10 mouse cellular contexts compared by ENCODE assay signal in genomic region chr6:128996054-128996767, GRCm38 (mm10). TPM values are rescaled to one million over a fixed set of nuclear protein-coding genes. Genes with fewer than 3 reads are reported as not detected.
DNase-seq lines count a peak whose midpoint lies in the region; ATAC-seq and TF ChIP-seq lines count a peak whose summit lies in the region.
"Had no signal": no experiment of that assay in that cellular context is flagged by ENCODE, and none has a peak within 500 bp of the region (broad histone marks: within the 10 kb centered on the region; RNA-seq: fewer than 3 reads in every experiment).

No protein-coding gene starts in this region.

- no peak for TF ChIP-seq EP300 in liver, postnatal 0 days (IDR thresholded peaks at IDR 0.05; ENCODE audit: low read depth)

- TF ChIP-seq CTCF in liver, postnatal 0 days (IDR thresholded peaks at IDR 0.05; ENCODE audit: low read depth) = no peak

- peak overlapping the region; percentile 50 for H3K4me2 ChIP-seq in liver, postnatal 0 days (ENCODE audit: low read depth, low read length)
- H3K4me2 ChIP-seq: embryonic facial prominence, embryonic 12.5 days had no signal

- H3K27me3 ChIP-seq in heart, embryonic 10.5 days (ENCODE audit: insufficient read depth, poor library complexity, severe bottlenecking) = no peaks in the 10 kb centered on the region
- H3K27me3 ChIP-seq in liver, postnatal 0 days (ENCODE audit: insufficient read depth, low read length) = no peaks in the 10 kb centered on the region
- H3K27me3 ChIP-seq: embryonic facial prominence, embryonic 12.5 days had no signal

- no peaks in the 10 kb centered on the region for H3K36me3 ChIP-seq in heart, embryonic 10.5 days
- no peaks in the 10 kb centered on the region for H3K36me3 ChIP-seq in liver, postnatal 0 days (replicated peaks; ENCODE audit: insufficient read depth, low read length)
- H3K36me3 ChIP-seq: embryonic facial prominence, embryonic 12.5 days had no signal

- 0 out of 2 replicates have a peak overlapping the region, but pooled peaks have one; percentile 26 for H3K9ac ChIP-seq in liver, postnatal 0 days (replicated peaks)
- H3K9ac ChIP-seq: embryonic facial prominence, embryonic 12.5 days had no signal

- peaks cover 5% of the 10 kb centered on the region; the same call in 1 of the 2 replicates for H3K4me1 ChIP-seq in heart, embryonic 10.5 days
- peaks cover 14% of the 10 kb centered on the region for H3K4me1 ChIP-seq in liver, postnatal 0 days (ENCODE audit: insufficient read depth)

- intact Hi-C loops in left cerebral cortex, postnatal 25 days (cut with DNase I) = no loop called here

- H3K4me3 ChIP-seq in heart, embryonic 10.5 days = no peak overlapping the region
- peak overlapping the region; percentile 15; the same call in 1 of the 2 replicates for H3K4me3 ChIP-seq in liver, postnatal 0 days (ENCODE audit: low read depth, low read length)
- H3K4me3 ChIP-seq: embryonic facial prominence, embryonic 12.5 days had no signal

- H3K27ac ChIP-seq in heart, embryonic 10.5 days = 0 out of 2 replicates have a peak overlapping the region, but pooled peaks have one; percentile 22
- peak overlapping the region; percentile 46 for H3K27ac ChIP-seq in liver, postnatal 0 days (ENCODE audit: low read depth)
- H3K27ac ChIP-seq: embryonic facial prominence, embryonic 12.5 days had no signal

- no peaks in the 10 kb centered on the region for H3K9me3 ChIP-seq in heart, embryonic 10.5 days
- no peaks in the 10 kb centered on the region for H3K9me3 ChIP-seq in liver, postnatal 0 days (ENCODE audit: low read length)
- H3K9me3 ChIP-seq: embryonic facial prominence, embryonic 12.5 days had no signal

- no peak for DNase-seq in heart, embryonic 10.5 days (ENCODE audit: low spot score)
- DNase-seq in heart, adult 9 months (ENCODE audit: low spot score in 2 of 2) = no peak
- peak; percentile 46 for DNase-seq in 416B (ENCODE audit: low read depth)
- no peak for DNase-seq in liver, postnatal 0 days
- DNase-seq in left cerebral cortex, postnatal 25 days (ENCODE audit: low spot score in 2 of 2) = no peak
- DNase-seq in layer of hippocampus, adult 9-11 months = no peak
- no peak for DNase-seq in urinary bladder, postnatal 25 days (ENCODE audit: low spot score)
- DNase-seq: lung, postnatal 14 days had no signal

- ATAC-seq in erythroblast, adult 5-6 weeks (replicated peaks; ENCODE audit: low FRiP score, poor library complexity, severe bottlenecking) = peak; percentile 69
- ATAC-seq in liver, postnatal 0 days = peak; percentile 63

- 68% methylated on average over 3 of the region's 3 CpGs for WGBS in heart, embryonic 10.5 days
- 51% methylated on average over 3 of the region's 3 CpGs for WGBS in liver, postnatal 0 days (ENCODE audit: insufficient replicate concordance)

RNA-seq across cellular contexts. Expression of gene Klrb1f, which starts 49.5 kb away (rescaled TPM):
- polyA plus RNA-seq in heart, embryonic 10.5 days (2016; fragmentation: Nextera tagmentation; extraction: Ambion mirVana) = not detected in 2 replicates
- 5.2 and 12.3 TPM in 2 replicates for total RNA-seq in erythroblast, adult 5-6 weeks (2015; ENCODE audit: low replicate concordance)
- total RNA-seq in erythroblast, adult 5-6 weeks (2017; ENCODE audit: low replicate concordance) = 0.84 and 2.5 TPM in 2 replicates
- polyA plus RNA-seq in liver, postnatal 0 days (2015; fragmentation: Nextera tagmentation; extraction: Ambion mirVana) = 0.27 and 0.59 TPM in 2 replicates
- not detected for total RNA-seq in left cerebral cortex, postnatal 25 days (2021)
